Mouse (Mus musculus): ENCODE data around the gene Lrrfip2. TPM values are rescaled to one million over a fixed set of nuclear protein-coding genes. Genes with fewer than 3 reads are reported as not detected.

The Lrrfip2 gene
- polyA plus RNA-seq, 1 experiment, result 5.3 TPM

GRCm38 (mm10) chr9:111197712-111198111 lies 80.3 kb downstream of the Lrrfip2 start:
- 89% methylated on average over 4 of the region's 4 CpGs for WGBS
- H3K4me1 ChIP-seq (ENCODE audit: control insufficient read depth, insufficient read depth, insufficient read length), result no peaks in the 10 kb centered on the region

GRCm38 (mm10) chr9:111198332-111198731 lies 80.9 kb downstream of the Lrrfip2 start:
- WGBS, result 62% methylated on average over 1 of the region's 1 CpGs
- H3K27me3 ChIP-seq (ENCODE audit: control insufficient read depth, insufficient read depth, low read length), result no peaks in the 10 kb centered on the region
- peaks cover 13% of the 10 kb centered on the region for H3K36me3 ChIP-seq (ENCODE audit: control insufficient read depth, insufficient read depth, low read length)
- H3K4me3 ChIP-seq (ENCODE audit: extremely low read depth, insufficient read depth, insufficient read length), result no peak overlapping the region
- no peaks in the 10 kb centered on the region for H3K4me1 ChIP-seq (ENCODE audit: control insufficient read depth, insufficient read depth, insufficient read length)
- no peak for TF ChIP-seq POLR2A (IDR thresholded peaks at IDR 0.05; ENCODE audit: low read depth, low read length)
- TF ChIP-seq CTCF (IDR thresholded peaks at IDR 0.05; ENCODE audit: extremely low read depth, insufficient read depth, insufficient read length, insufficient replicate concordance), result no peak
- no peak for DNase-seq (ENCODE audit: low read depth in 1 of 2, low spot score in 2 of 2)
- H3K27ac ChIP-seq (ENCODE audit: insufficient read depth, low read length), result no peak overlapping the region

More at GRCm38 (mm10) chr9:111197712-111198111, 80.3 kb downstream of the Lrrfip2 start:
- TF ChIP-seq CTCF (IDR thresholded peaks at IDR 0.05; ENCODE audit: extremely low read depth, insufficient read depth, insufficient read length, insufficient replicate concordance) (no peak), POLR2A (IDR thresholded peaks at IDR 0.05; ENCODE audit: low read depth, low read length) (no peak)
- no peak overlapping the region for H3K27ac ChIP-seq (ENCODE audit: insufficient read depth, low read length)
- peaks cover 16% of the 10 kb centered on the region for H3K36me3 ChIP-seq (ENCODE audit: control insufficient read depth, insufficient read depth, low read length)
- H3K4me3 ChIP-seq (ENCODE audit: extremely low read depth, insufficient read depth, insufficient read length), result no peak overlapping the region
- no peaks in the 10 kb centered on the region for H3K27me3 ChIP-seq (ENCODE audit: control insufficient read depth, insufficient read depth, low read length)
- DNase-seq (ENCODE audit: low read depth in 1 of 2, low spot score in 2 of 2), result no peak

DNA sequence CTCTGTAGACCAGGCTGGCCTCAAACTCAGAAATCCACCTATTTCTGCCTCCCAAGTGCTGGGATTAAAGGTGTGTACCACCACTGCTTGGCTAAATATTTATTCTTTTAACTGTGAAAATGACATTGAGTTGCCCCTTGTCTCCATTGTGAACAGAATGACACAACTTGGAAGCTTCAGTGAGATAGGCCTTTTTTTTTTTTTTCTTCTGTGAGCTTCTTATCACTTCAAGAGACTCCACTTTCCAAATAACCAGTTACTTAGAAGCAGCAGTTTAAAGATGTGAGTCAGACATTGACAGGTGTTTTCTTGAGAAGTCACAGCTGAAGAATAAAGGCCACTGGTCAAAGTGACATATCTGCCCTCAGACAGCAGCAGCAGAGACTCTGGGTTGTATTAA lies 82.8 kb downstream of the Lrrfip2 start:
- no peaks in the 10 kb centered on the region for H3K27me3 ChIP-seq (ENCODE audit: control insufficient read depth, insufficient read depth, low read length)
- H3K4me3 ChIP-seq (ENCODE audit: extremely low read depth, insufficient read depth, insufficient read length), result no peak overlapping the region
- no peak for DNase-seq (ENCODE audit: low read depth in 1 of 2, low spot score in 2 of 2)
- no peaks in the 10 kb centered on the region for H3K4me1 ChIP-seq (ENCODE audit: control insufficient read depth, insufficient read depth, insufficient read length)
- peaks cover 15% of the 10 kb centered on the region for H3K36me3 ChIP-seq (ENCODE audit: control insufficient read depth, insufficient read depth, low read length)
- no peak for TF ChIP-seq POLR2A (IDR thresholded peaks at IDR 0.05; ENCODE audit: low read depth, low read length)
- no peak overlapping the region for H3K27ac ChIP-seq (ENCODE audit: insufficient read depth, low read length)

DNA sequence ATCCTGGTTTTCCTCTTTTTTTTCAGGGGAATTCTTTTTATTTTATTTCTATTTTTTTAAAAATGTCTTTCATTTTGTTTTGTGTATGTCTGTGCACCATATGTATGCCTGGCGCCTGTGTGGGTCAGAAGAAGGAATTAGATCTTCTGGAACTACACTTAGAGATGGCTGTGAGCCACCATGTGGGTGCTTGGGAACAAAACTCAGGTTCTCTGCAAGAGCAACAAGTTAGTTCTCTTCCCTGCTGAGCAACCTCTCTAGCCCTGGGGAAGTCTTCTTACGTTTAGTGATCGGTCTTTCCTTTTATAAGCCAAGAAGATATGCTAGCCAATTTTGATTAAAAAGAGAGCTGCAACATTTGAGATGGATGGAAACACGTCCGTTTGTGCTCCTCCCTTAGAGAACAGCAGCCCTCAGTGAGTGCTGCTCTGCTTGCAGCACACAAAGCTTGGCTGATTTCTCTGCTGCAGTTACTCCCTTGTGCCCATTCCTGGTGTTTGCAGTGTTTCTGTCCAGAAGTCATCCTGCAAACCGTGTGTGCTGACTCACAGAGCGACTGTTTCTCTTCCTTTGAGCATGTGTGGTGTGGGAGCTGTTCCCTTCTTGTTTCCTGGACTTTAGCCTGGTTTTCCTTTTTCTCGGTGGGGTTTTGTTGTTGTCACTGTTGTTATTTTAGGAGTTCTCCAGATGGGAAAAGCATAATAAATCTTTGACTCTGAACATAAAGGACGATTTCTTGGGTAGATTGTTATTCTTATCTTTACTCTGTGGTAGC lies 87.4 kb downstream of the Lrrfip2 start:
- no peaks in the 10 kb centered on the region for H3K27me3 ChIP-seq (ENCODE audit: control insufficient read depth, insufficient read depth, low read length)
- H3K27ac ChIP-seq (ENCODE audit: insufficient read depth, low read length), result no peak overlapping the region
- no peak overlapping the region for H3K4me3 ChIP-seq (ENCODE audit: extremely low read depth, insufficient read depth, insufficient read length)
- DNase-seq (ENCODE audit: low read depth in 1 of 2, low spot score in 2 of 2), result no peak
- WGBS, result 79% methylated on average over 9 of the region's 9 CpGs
- no peaks in the 10 kb centered on the region for H3K4me1 ChIP-seq (ENCODE audit: control insufficient read depth, insufficient read depth, insufficient read length)
- peaks cover 12% of the 10 kb centered on the region for H3K36me3 ChIP-seq (ENCODE audit: control insufficient read depth, insufficient read depth, low read length)
- TF ChIP-seq POLR2A (IDR thresholded peaks at IDR 0.05; ENCODE audit: low read depth, low read length) (no peak), CTCF (IDR thresholded peaks at IDR 0.05; ENCODE audit: extremely low read depth, insufficient read depth, insufficient read length, insufficient replicate concordance) (no peak)

- H3K27me3 ChIP-seq (ENCODE audit: control insufficient read depth, insufficient read depth, low read length), result no peaks in the 10 kb centered on the region
- H3K4me1 ChIP-seq (ENCODE audit: control insufficient read depth, insufficient read depth, insufficient read length), result no peaks in the 10 kb centered on the region
- TF ChIP-seq CTCF (IDR thresholded peaks at IDR 0.05; ENCODE audit: extremely low read depth, insufficient read depth, insufficient read length, insufficient replicate concordance), result no peak
- no peak for TF ChIP-seq POLR2A (IDR thresholded peaks at IDR 0.05; ENCODE audit: low read depth, low read length)
- DNase-seq (ENCODE audit: low read depth in 1 of 2, low spot score in 2 of 2), result no peak
- no peak overlapping the region for H3K27ac ChIP-seq (ENCODE audit: insufficient read depth, low read length)
- peaks cover 5% of the 10 kb centered on the region; the same call in 1 of the 2 replicates for H3K36me3 ChIP-seq (ENCODE audit: control insufficient read depth, insufficient read depth, low read length)
- 90% methylated on average over 3 of the region's 3 CpGs for WGBS
- H3K4me3 ChIP-seq (ENCODE audit: extremely low read depth, insufficient read depth, insufficient read length), result no peak overlapping the region
These were observed 90.3 kb downstream of the Lrrfip2 start for GRCm38 (mm10) chr9:111207683-111208082.

DNA sequence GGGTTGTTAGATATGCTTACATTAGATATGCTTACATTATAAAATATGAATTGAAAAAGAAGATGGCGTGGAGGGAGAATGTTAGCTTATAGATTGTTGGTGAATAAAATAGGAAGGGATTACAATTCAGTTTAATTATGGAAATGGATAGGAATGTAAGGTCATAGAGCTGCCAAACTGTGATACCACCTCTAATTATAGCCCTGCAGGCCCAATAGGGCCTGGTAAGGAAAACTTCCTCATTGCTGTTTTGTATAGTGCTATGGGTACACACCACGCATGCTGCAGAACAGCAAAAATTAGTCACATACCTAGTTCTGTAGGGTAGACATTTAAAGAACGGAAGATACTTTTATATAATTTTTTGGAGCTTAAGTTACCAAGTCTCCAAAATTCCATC lies 90.8 kb downstream of the Lrrfip2 start:
- DNase-seq (ENCODE audit: low read depth in 1 of 2, low spot score in 2 of 2), result no peak
- no peaks in the 10 kb centered on the region for H3K27me3 ChIP-seq (ENCODE audit: control insufficient read depth, insufficient read depth, low read length)
- peaks cover 5% of the 10 kb centered on the region; the same call in 1 of the 2 replicates for H3K36me3 ChIP-seq (ENCODE audit: control insufficient read depth, insufficient read depth, low read length)
- 95% methylated on average over 3 of the region's 3 CpGs for WGBS
- no peak overlapping the region for H3K4me3 ChIP-seq (ENCODE audit: extremely low read depth, insufficient read depth, insufficient read length)
- no peak for TF ChIP-seq CTCF (IDR thresholded peaks at IDR 0.05; ENCODE audit: extremely low read depth, insufficient read depth, insufficient read length, insufficient replicate concordance)
- TF ChIP-seq POLR2A (IDR thresholded peaks at IDR 0.05; ENCODE audit: low read depth, low read length), result no peak
- H3K27ac ChIP-seq (ENCODE audit: insufficient read depth, low read length), result no peak overlapping the region
- no peaks in the 10 kb centered on the region for H3K4me1 ChIP-seq (ENCODE audit: control insufficient read depth, insufficient read depth, insufficient read length)

- TF ChIP-seq POLR2A (IDR thresholded peaks at IDR 0.05; ENCODE audit: low read depth, low read length) (no peak), CTCF (IDR thresholded peaks at IDR 0.05; ENCODE audit: extremely low read depth, insufficient read depth, insufficient read length, insufficient replicate concordance) (no peak)
- WGBS, result 92% methylated on average over 7 of the region's 7 CpGs
These were observed 91.8 kb downstream of the Lrrfip2 start for GRCm38 (mm10) chr9:111209158-111209699.

More at GRCm38 (mm10) chr9:111209158-111209699, 91.8 kb downstream of the Lrrfip2 start:
- H3K27ac ChIP-seq (ENCODE audit: insufficient read depth, low read length), result no peak overlapping the region
- peaks cover 5% of the 10 kb centered on the region; the same call in 1 of the 2 replicates for H3K36me3 ChIP-seq (ENCODE audit: control insufficient read depth, insufficient read depth, low read length)
- no peaks in the 10 kb centered on the region for H3K27me3 ChIP-seq (ENCODE audit: control insufficient read depth, insufficient read depth, low read length)
- no peak overlapping the region for H3K4me3 ChIP-seq (ENCODE audit: extremely low read depth, insufficient read depth, insufficient read length)
- no peak for DNase-seq (ENCODE audit: low read depth in 1 of 2, low spot score in 2 of 2)
- H3K4me1 ChIP-seq (ENCODE audit: control insufficient read depth, insufficient read depth, insufficient read length), result no peaks in the 10 kb centered on the region

All from spleen, adult 2 months (tissue).